Mouse (Mus musculus) intestine, embryonic 16.5 days (tissue): ENCODE measurements at regions not wholly inside any gene's neighbourhood (a gene's known extent, or its start where the extent isn't known, plus 50 kb on each side); places are given as distances from the start of the nearest gene placed in this dataset.

ENCODE experiments used
- ATAC-seq: fragments of 200-750 bp; cut with Nextera tagmentation; 2 replicates; pipeline ENCODE4 v1.8.0; 2017; ENCODE audit warnings: moderate TSS enrichment, moderate library complexity
- H3K27ac ChIP-seq: fragments of 300-500 bp; sonication (generic); 2 replicates; pipeline ENCODE4 v1.5.1; 2014; ENCODE audit warnings: mild to moderate bottlenecking, low read length
- H3K27me3 ChIP-seq: fragments of 300-500 bp; sonication (generic); replicated peaks from 2 replicates; pipeline ENCODE4 v1.6.1; 2014; ENCODE audit warnings: low read length, control low read depth, mixed read lengths; ENCODE audit not compliant: control insufficient read depth, insufficient read depth
- H3K36me3 ChIP-seq: fragments of 300-500 bp; sonication (generic); 2 replicates; pipeline ENCODE4 v1.6.1; 2014; ENCODE audit warnings: low read length, control low read depth; ENCODE audit not compliant: control insufficient read depth, insufficient read depth
- H3K4me1 ChIP-seq: fragments of 300-500 bp; sonication (generic); 2 replicates; pipeline ENCODE4 v1.6.1; 2014; ENCODE audit warnings: low read length, control low read depth, mixed read lengths; ENCODE audit not compliant: control insufficient read depth, insufficient read depth
- H3K4me2 ChIP-seq: fragments of 300-500 bp; sonication (generic); 2 replicates; pipeline ENCODE4 v1.6.1; 2014; ENCODE audit warnings: low read depth, low read length, control low read depth
- H3K4me3 ChIP-seq: fragments of 300-500 bp; sonication (generic); 2 replicates; pipeline ENCODE4 v1.5.1; 2014; ENCODE audit warnings: mild to moderate bottlenecking, low read length
- H3K9ac ChIP-seq: fragments of 300-500 bp; sonication (generic); 2 replicates; pipeline ENCODE4 v1.6.1; 2014; ENCODE audit warnings: low read depth, low read length
- H3K9me3 ChIP-seq: fragments of 300-500 bp; sonication (generic); 2 replicates; pipeline ENCODE4 v1.6.1; 2016; ENCODE audit warnings: low read length, control low read depth; ENCODE audit not compliant: control insufficient read depth
- WGBS: fragments of 180-500 bp; shearing (Covaris S2); extraction: QIAGEN DNeasy Blood & Tissue Kit; methylation state at CpG from one replicate; pipeline ENCODE4 v1.1.7; 2014; 5-methylcytosine and 5-hydroxymethylcytosine counted together

GRCm38 (mm10) chr10:102876946-102877345 lies 153.1 kb downstream of the Alx1 start:
- WGBS = 77% methylated on average over 3 of the region's 3 CpGs
- Histone ChIP-seq H3K4me1 (no peaks in the 10 kb centered on the region), H3K27me3 (no peaks in the 10 kb centered on the region), H3K9me3 (no peaks in the 10 kb centered on the region), H3K9ac (no peak overlapping the region), H3K4me3 (no peak overlapping the region), H3K4me2 (no peak overlapping the region), H3K27ac (no peak overlapping the region), H3K36me3 (no peaks in the 10 kb centered on the region)
- ATAC-seq = no peak

GRCm38 (mm10) chr10:102866920-102867319 lies 163.1 kb downstream of the Alx1 start:
- H3K9ac ChIP-seq = no peak overlapping the region
- H3K9me3 ChIP-seq = no peaks in the 10 kb centered on the region
- H3K4me2 ChIP-seq = no peak overlapping the region
- no peak overlapping the region for H3K4me3 ChIP-seq
- H3K27me3 ChIP-seq = no peaks in the 10 kb centered on the region
- H3K36me3 ChIP-seq = no peaks in the 10 kb centered on the region
- H3K27ac ChIP-seq = no peak overlapping the region
- no peak for ATAC-seq
- 22% methylated on average over 4 of the region's 4 CpGs for WGBS
- H3K4me1 ChIP-seq = no peaks in the 10 kb centered on the region

GRCm38 (mm10) chr10:102836567-102837224 lies 193.3 kb downstream of the Alx1 start:
- H3K36me3 ChIP-seq = no peaks in the 10 kb centered on the region
- H3K4me3 ChIP-seq = no peak overlapping the region
- H3K27ac ChIP-seq = no peak overlapping the region
- ATAC-seq = no peak
- H3K9ac ChIP-seq = no peak overlapping the region
- H3K4me2 ChIP-seq = no peak overlapping the region
- no peaks in the 10 kb centered on the region for H3K27me3 ChIP-seq
- H3K4me1 ChIP-seq = no peaks in the 10 kb centered on the region
- no peaks in the 10 kb centered on the region for H3K9me3 ChIP-seq
- 48% methylated on average over 4 of the region's 4 CpGs for WGBS

DNA sequence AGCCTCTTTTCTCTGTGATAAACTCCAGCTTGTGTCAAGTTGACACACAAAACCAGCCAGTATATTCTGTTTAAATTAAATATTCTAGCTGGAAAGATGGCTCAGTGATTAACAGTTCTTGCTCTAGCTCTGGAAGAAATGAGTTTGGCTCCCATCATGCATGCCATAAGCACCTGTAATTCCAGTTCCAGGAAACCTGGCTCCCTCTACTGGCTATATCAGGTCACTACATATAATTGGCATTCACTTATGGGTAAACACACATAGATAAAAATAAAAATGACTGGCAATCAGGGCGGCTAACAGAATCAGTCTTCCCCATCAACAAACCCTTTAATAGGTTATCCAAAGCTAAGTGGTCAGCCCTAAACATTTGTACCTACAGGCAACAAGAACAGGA lies 194.2 kb downstream of the Alx1 start:
- Histone ChIP-seq H3K27me3 (no peaks in the 10 kb centered on the region), H3K27ac (no peak overlapping the region), H3K9me3 (no peaks in the 10 kb centered on the region), H3K4me2 (no peak overlapping the region), H3K36me3 (no peaks in the 10 kb centered on the region), H3K4me1 (no peaks in the 10 kb centered on the region), H3K4me3 (no peak overlapping the region), H3K9ac (no peak overlapping the region)
- WGBS = 35% methylated on average over 1 of the region's 1 CpGs
- ATAC-seq = no peak

GRCm38 (mm10) chr10:102829606-102830005 lies 200.4 kb downstream of the Alx1 start:
- WGBS = 71% methylated on average over 3 of the region's 3 CpGs

DNA sequence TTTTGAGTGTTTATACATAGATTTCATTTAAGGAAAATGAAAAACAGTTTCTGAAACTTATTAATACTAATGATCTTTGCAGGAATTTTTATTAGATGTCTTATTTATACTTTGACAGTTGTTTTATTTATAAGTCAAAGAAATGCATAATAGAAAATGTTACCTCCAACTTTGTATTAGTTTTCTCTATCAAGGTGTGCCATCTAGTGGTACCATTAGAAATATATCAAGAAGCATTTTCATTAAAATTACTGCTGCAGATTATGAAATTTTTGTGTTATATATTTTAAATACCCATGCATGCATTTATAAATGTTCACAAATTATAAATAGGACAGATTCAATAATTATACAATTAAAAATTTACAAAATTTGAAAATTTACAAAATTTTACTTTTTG lies 206.6 kb downstream of the Alx1 start:
- no peaks in the 10 kb centered on the region for H3K9me3 ChIP-seq
- H3K9ac ChIP-seq = no peak overlapping the region
- H3K4me1 ChIP-seq = no peaks in the 10 kb centered on the region
- H3K36me3 ChIP-seq = no peaks in the 10 kb centered on the region
- H3K4me2 ChIP-seq = no peak overlapping the region
- ATAC-seq = no peak
- H3K4me3 ChIP-seq = no peak overlapping the region
- H3K27me3 ChIP-seq = no peaks in the 10 kb centered on the region
- no peak overlapping the region for H3K27ac ChIP-seq

More at GRCm38 (mm10) chr10:102829606-102830005, 200.4 kb downstream of the Alx1 start:
- no peaks in the 10 kb centered on the region for H3K4me1 ChIP-seq
- H3K4me3 ChIP-seq = no peak overlapping the region
- H3K9ac ChIP-seq = no peak overlapping the region
- no peak overlapping the region for H3K27ac ChIP-seq
- no peak overlapping the region for H3K4me2 ChIP-seq
- no peaks in the 10 kb centered on the region for H3K36me3 ChIP-seq
- no peaks in the 10 kb centered on the region for H3K27me3 ChIP-seq
- ATAC-seq = no peak
- H3K9me3 ChIP-seq = no peaks in the 10 kb centered on the region

- no peak overlapping the region for H3K27ac ChIP-seq
- no peak overlapping the region for H3K4me3 ChIP-seq
- no peak overlapping the region for H3K4me2 ChIP-seq
- H3K9ac ChIP-seq = no peak overlapping the region
- no peaks in the 10 kb centered on the region for H3K9me3 ChIP-seq
- H3K4me1 ChIP-seq = no peaks in the 10 kb centered on the region
- no peaks in the 10 kb centered on the region for H3K27me3 ChIP-seq
- no peak for ATAC-seq
- H3K36me3 ChIP-seq = no peaks in the 10 kb centered on the region
- WGBS = 92% methylated on average over 3 of the region's 3 CpGs
These were observed 228.6 kb downstream of the Alx1 start for GRCm38 (mm10) chr10:102801391-102801790.

GRCm38 (mm10) chr10:102779243-102779642 lies 250.8 kb downstream of the Alx1 start:
- Histone ChIP-seq H3K9me3 (no peaks in the 10 kb centered on the region), H3K4me2 (no peak overlapping the region), H3K36me3 (no peaks in the 10 kb centered on the region), H3K27me3 (no peaks in the 10 kb centered on the region), H3K4me3 (no peak overlapping the region), H3K9ac (no peak overlapping the region), H3K27ac (no peak overlapping the region), H3K4me1 (no peaks in the 10 kb centered on the region)
- 69% methylated on average over 2 of the region's 2 CpGs for WGBS
- ATAC-seq = no peak

DNA sequence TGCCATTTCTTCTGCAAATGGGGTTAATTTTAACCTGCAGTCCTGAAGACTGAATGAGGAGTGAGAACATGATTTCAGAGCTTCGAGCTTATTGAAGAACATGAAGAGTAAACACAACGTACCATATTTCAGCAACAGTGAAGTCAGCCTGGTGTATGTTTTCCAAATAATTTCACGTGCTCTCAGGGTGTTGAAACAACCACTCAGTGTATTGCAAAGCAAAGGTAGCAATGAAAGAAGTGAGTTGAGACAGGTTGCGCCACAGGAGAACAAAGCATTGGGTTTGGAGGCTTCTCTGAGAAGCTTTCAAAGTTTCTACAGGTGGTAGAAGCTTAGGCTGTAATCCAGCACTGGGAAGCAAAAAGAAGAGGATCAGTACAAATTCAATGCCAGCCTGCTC lies 251.7 kb downstream of the Rassf9 start:
- WGBS = 65% methylated on average over 4 of the region's 4 CpGs

DNA sequence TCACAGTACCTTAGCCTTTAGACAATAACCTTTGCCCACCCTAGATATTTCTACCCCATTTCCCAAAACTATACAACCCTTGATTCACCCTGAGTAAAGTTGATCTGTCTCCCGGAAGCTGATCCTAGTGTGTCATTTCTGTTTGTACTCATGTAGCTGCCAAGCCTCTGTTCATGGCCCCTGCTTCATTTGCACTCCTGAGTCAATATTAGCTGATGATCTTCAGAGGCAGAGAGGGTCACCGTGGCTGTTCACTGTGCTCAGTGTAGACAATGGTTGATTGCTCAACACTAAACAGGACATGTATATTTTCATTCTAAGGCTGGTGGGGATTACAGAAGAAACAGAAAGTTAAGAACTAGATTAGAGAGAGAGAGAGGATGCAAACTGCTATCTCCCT lies 250.4 kb downstream of the Rassf9 start:
- Histone ChIP-seq H3K27ac (no peak overlapping the region), H3K4me1 (no peaks in the 10 kb centered on the region), H3K27me3 (0 out of 2 replicates have a peak, but pooled peaks cover 2% of the 10 kb centered on the region), H3K4me2 (no peak overlapping the region), H3K4me3 (no peak overlapping the region), H3K36me3 (no peaks in the 10 kb centered on the region), H3K9me3 (no peaks in the 10 kb centered on the region), H3K9ac (no peak overlapping the region)
- WGBS = 45% methylated on average over 2 of the region's 2 CpGs
- peak; percentile 67 for ATAC-seq

More for the DNA sequence above, 251.7 kb downstream of the Rassf9 start:
- no peaks in the 10 kb centered on the region for H3K4me1 ChIP-seq
- no peaks in the 10 kb centered on the region for H3K36me3 ChIP-seq
- no peak overlapping the region for H3K9ac ChIP-seq
- H3K27ac ChIP-seq = no peak overlapping the region
- 0 out of 2 replicates have a peak, but pooled peaks cover 2% of the 10 kb centered on the region for H3K27me3 ChIP-seq
- H3K4me3 ChIP-seq = no peak overlapping the region
- H3K4me2 ChIP-seq = no peak overlapping the region
- no peak for ATAC-seq
- no peaks in the 10 kb centered on the region for H3K9me3 ChIP-seq
